Mouse (Mus musculus) lung, adult 2 months (tissue): ENCODE data around the gene Gm815.

Experiments used
- CTCF ChIP-seq: fragments of 200-500 bp; IDR thresholded peaks from 2 replicates; pipeline ENCODE4 v1.5.1; 2011; ENCODE audit warnings: mild to moderate bottlenecking, low read length, control low read depth; ENCODE audit not compliant: insufficient read depth
- POLR2A ChIP-seq: fragments of 200-500 bp; IDR thresholded peaks from 2 replicates; pipeline ENCODE4 v1.6.1; 2011; ENCODE audit warnings: low read depth, mild to moderate bottlenecking, control low read depth, low read length, borderline replicate concordance; ENCODE audit errors: extremely low read depth

DNA sequence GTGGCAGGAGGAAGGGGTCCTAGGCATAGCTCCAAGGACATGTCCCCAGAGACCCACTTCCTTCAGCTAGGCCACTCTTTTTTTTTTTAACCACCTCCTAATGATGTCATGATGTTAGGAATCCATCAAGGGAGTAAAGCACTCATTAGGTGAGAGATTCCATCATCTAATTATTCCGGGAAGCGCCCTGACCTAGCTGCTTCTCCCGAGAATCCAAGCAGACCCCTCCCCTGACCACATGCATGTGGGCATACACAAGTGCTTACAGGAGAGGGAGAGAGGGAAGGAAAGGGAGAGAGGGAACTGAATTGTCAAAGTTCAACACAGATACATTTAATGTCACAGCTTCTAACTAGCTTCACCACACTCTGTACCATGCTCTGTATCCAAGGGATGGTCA lies 16.1 kb upstream of the Gm815 start:
- TF ChIP-seq CTCF (no peak), POLR2A (no peak)
